In the genomic region with DNA sequence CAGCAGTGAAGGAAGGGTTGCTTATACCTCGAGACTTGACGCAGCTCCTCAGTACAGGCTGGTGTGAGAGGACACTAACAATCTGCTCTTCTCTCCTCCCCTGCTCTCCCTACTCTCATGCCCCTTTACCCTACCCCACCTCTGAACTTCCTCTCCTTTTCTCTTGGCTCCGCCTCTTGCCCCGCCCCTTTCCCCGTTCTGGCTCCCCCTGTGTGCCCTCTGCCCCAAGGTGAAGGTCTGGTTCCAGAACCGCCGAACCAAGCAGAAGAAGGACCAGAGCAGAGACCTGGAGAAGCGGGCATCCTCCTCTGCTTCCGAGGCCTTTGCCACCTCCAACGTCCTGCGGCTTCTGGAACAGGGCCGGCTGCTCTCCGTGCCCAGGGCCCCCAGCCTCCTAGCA, we compare ENCODE assay signal across 34 mouse cellular contexts. TPM values are rescaled to one million over a fixed set of nuclear protein-coding genes. Genes with fewer than 3 reads are reported as not detected.
DNase-seq lines count a peak whose midpoint lies in the region; ATAC-seq lines count a peak whose summit lies in the region.
"Had no signal": no experiment of that assay in that cellular context is flagged by ENCODE, and none has a peak within 500 bp of the region (broad histone marks: within the 10 kb centered on the region; RNA-seq: fewer than 3 reads in every experiment).

No protein-coding gene starts in this region.

- peaks cover 44% of the 10 kb centered on the region for H3K27me3 ChIP-seq in heart, embryonic 10.5 days (ENCODE audit: insufficient read depth, poor library complexity, severe bottlenecking)
- no peaks in the 10 kb centered on the region; the same call in 1 of the 2 replicates for H3K27me3 ChIP-seq in hindbrain, embryonic 14.5 days (ENCODE audit: control insufficient read depth, insufficient read depth, low read length)

- H3K4me2 ChIP-seq in hindbrain, embryonic 14.5 days (replicated peaks): no peak overlapping the region
- H3K4me2 ChIP-seq: hindbrain, embryonic 12.5 days; liver, embryonic 11.5 days; lung, embryonic 15.5 days; midbrain, embryonic 13.5 days; neural tube, embryonic 13.5 days had no signal

- H3K36me3 ChIP-seq in heart, embryonic 10.5 days: no peaks in the 10 kb centered on the region
- H3K36me3 ChIP-seq in hindbrain, embryonic 14.5 days (replicated peaks; ENCODE audit: control insufficient read depth, insufficient read depth): no peaks in the 10 kb centered on the region
- H3K36me3 ChIP-seq: hindbrain, embryonic 12.5 days; lung, embryonic 15.5 days; midbrain, embryonic 13.5 days; neural tube, embryonic 13.5 days had no signal

- no peak overlapping the region for H3K27ac ChIP-seq in heart, embryonic 10.5 days
- no peak overlapping the region for H3K27ac ChIP-seq in hindbrain, embryonic 14.5 days
- H3K27ac ChIP-seq: heart, adult 2 months; hindbrain, embryonic 12.5 days; kidney, postnatal 0 days; lung, embryonic 15.5 days; midbrain, embryonic 13.5 days; neural tube, embryonic 13.5 days had no signal

- 23% methylated on average over 13 of the region's 13 CpGs for WGBS in heart, embryonic 10.5 days
- 40% methylated on average over 13 of the region's 13 CpGs for WGBS in hindbrain, embryonic 14.5 days

- peak; percentile 42 for ATAC-seq in granulocyte monocyte progenitor cell, adult 5-6 weeks (replicated peaks; ENCODE audit: poor library complexity, severe bottlenecking)
- ATAC-seq in hindbrain, embryonic 14.5 days (ENCODE audit: low FRiP score): no peak
- ATAC-seq: forebrain, embryonic 14.5 days; intestine, embryonic 16.5 days; midbrain, embryonic 13.5 days had no signal

- H3K4me1 ChIP-seq in heart, embryonic 10.5 days: peaks cover 7% of the 10 kb centered on the region; the same call in 1 of the 2 replicates
- H3K4me1 ChIP-seq in hindbrain, embryonic 14.5 days (replicated peaks; ENCODE audit: control insufficient read depth, insufficient read depth, low read length): no peaks in the 10 kb centered on the region
- H3K4me1 ChIP-seq: hindbrain, embryonic 12.5 days; lung, embryonic 15.5 days; midbrain, embryonic 13.5 days; neural tube, embryonic 13.5 days had no signal

- H3K9me3 ChIP-seq in heart, embryonic 10.5 days: 0 out of 2 replicates have a peak, but pooled peaks cover 3% of the 10 kb centered on the region
- 0 out of 2 replicates have a peak, but pooled peaks cover 4% of the 10 kb centered on the region for H3K9me3 ChIP-seq in hindbrain, embryonic 14.5 days (ENCODE audit: control insufficient read depth, low read length)
- H3K9me3 ChIP-seq: lung, embryonic 15.5 days had no signal

- no peak overlapping the region for H3K9ac ChIP-seq in hindbrain, embryonic 14.5 days
- H3K9ac ChIP-seq: hindbrain, embryonic 12.5 days; lung, embryonic 15.5 days; midbrain, embryonic 13.5 days; neural tube, embryonic 13.5 days had no signal

- H3K4me3 ChIP-seq in heart, embryonic 10.5 days: peak overlapping the region; percentile 3; the same call in 1 of the 2 replicates
- H3K4me3 ChIP-seq in hindbrain, embryonic 14.5 days (replicated peaks; ENCODE audit: low read length): no peak overlapping the region
- H3K4me3 ChIP-seq: heart, adult 2 months; hindbrain, embryonic 12.5 days; lung, embryonic 15.5 days; midbrain, embryonic 13.5 days; neural tube, embryonic 13.5 days had no signal

- peak; percentile 69 for DNase-seq in heart, embryonic 10.5 days (ENCODE audit: low spot score)
- no peak for DNase-seq in heart, adult 18-20 months
- peak; percentile 62 for DNase-seq in thymus, postnatal 4 days
- no peak for DNase-seq in thymus, postnatal 10 days (ENCODE audit: low spot score in 2 of 2)
- no peak for DNase-seq in right cerebral cortex, adult 2 months (ENCODE audit: low spot score in 2 of 2)
- DNase-seq in heart, postnatal 36 days: no peak
- DNase-seq in hindbrain, embryonic 14.5 days (ENCODE audit: low spot score): no peak
- DNase-seq: adrenal gland, postnatal 36 days; cerebellum, adult 18-20 months; cerebellum, postnatal 10 days; gastrocnemius, postnatal 25 days; heart, adult 2 months; kidney, adult 8-10 months; kidney, postnatal 4 days; layer of hippocampus, postnatal 36 days had no signal

- intact Hi-C loops in heart, postnatal 36 days (cut with DNase I): no loop called here

RNA-seq across cellular contexts. Expression of a gene that starts 5.5 kb away (rescaled TPM):
- polyA plus RNA-seq in heart, embryonic 10.5 days (2016; fragmentation: Nextera tagmentation; extraction: Ambion mirVana): not detected in 2 replicates
- under 1 TPM in 1 of 2 experiments, not detected in 1; 0.77 TPM for total RNA-seq in heart, adult 18-20 months (2021)
- total RNA-seq in granulocyte monocyte progenitor cell, adult 5-6 weeks (2014; fragmentation: Nextera tagmentation): not detected in 2 replicates
- total RNA-seq in granulocyte monocyte progenitor cell, adult 5-6 weeks (2017): not detected in 2 replicates
- not detected for total RNA-seq in heart, postnatal 36 days (2021)
- not detected in 2 replicates for polyA plus RNA-seq in hindbrain, embryonic 14.5 days (2014; fragmentation: Nextera tagmentation; extraction: Ambion mirVana)
- total RNA-seq: adrenal gland, adult 18-20 months; adrenal gland, postnatal 36 days; gastrocnemius, postnatal 25 days; heart, adult 2 months; heart, postnatal 25 days; megakaryocyte progenitor cell, adult 5-6 weeks had no signal
- polyA plus RNA-seq: forebrain, embryonic 14.5 days; heart, embryonic 14.5 days; hindbrain, embryonic 12.5 days; intestine, embryonic 16.5 days; limb, embryonic 11.5 days; liver, embryonic 11.5 days; liver, embryonic 16.5 days; midbrain, embryonic 13.5 days; neural tube, embryonic 13.5 days; urinary bladder, adult 2 months had no signal

RNA-seq across cellular contexts. Expression of a gene that starts 25.1 kb away (rescaled TPM):
- 0.09 and 0.10 TPM in 2 replicates for polyA plus RNA-seq in heart, embryonic 10.5 days (2016; fragmentation: Nextera tagmentation; extraction: Ambion mirVana)
- not detected for total RNA-seq in heart, adult 18-20 months (2021)
- total RNA-seq in granulocyte monocyte progenitor cell, adult 5-6 weeks (2014; fragmentation: Nextera tagmentation): 0.41 TPM in 1 of 2 replicates, not detected in the other
- total RNA-seq in granulocyte monocyte progenitor cell, adult 5-6 weeks (2017): not detected in 2 replicates
- not detected for total RNA-seq in heart, postnatal 36 days (2021)
- polyA plus RNA-seq in hindbrain, embryonic 14.5 days (2014; fragmentation: Nextera tagmentation; extraction: Ambion mirVana): not detected in 2 replicates
- total RNA-seq: adrenal gland, postnatal 36 days; gastrocnemius, postnatal 25 days; heart, adult 2 months; heart, postnatal 25 days; layer of hippocampus, postnatal 36 days; left cerebral cortex, postnatal 10 days; megakaryocyte progenitor cell, adult 5-6 weeks had no signal
- polyA plus RNA-seq: brain, embryonic 14.5 days; embryonic facial prominence, embryonic 11.5 days; forebrain, embryonic 14.5 days; heart, embryonic 14.5 days; hindbrain, embryonic 12.5 days; intestine, embryonic 16.5 days; liver, embryonic 16.5 days; lung, embryonic 15.5 days; neural tube, embryonic 13.5 days; urinary bladder, adult 2 months had no signal

RNA-seq across cellular contexts. Expression of a gene that starts 26.2 kb away (rescaled TPM):
- polyA plus RNA-seq in heart, embryonic 10.5 days (2016; fragmentation: Nextera tagmentation; extraction: Ambion mirVana): not detected in 2 replicates
- total RNA-seq in heart, adult 18-20 months (2021): not detected
- not detected in 2 replicates for total RNA-seq in granulocyte monocyte progenitor cell, adult 5-6 weeks (2014; fragmentation: Nextera tagmentation)
- total RNA-seq in granulocyte monocyte progenitor cell, adult 5-6 weeks (2017): not detected in 2 replicates
- not detected for total RNA-seq in heart, postnatal 36 days (2021)
- polyA plus RNA-seq in hindbrain, embryonic 14.5 days (2014; fragmentation: Nextera tagmentation; extraction: Ambion mirVana): not detected in 2 replicates
- total RNA-seq: adrenal gland, adult 18-20 months; adrenal gland, postnatal 36 days; gastrocnemius, postnatal 25 days; heart, adult 2 months; heart, postnatal 25 days; layer of hippocampus, postnatal 36 days; left cerebral cortex, postnatal 10 days; megakaryocyte progenitor cell, adult 5-6 weeks had no signal
- polyA plus RNA-seq: forebrain, embryonic 14.5 days; heart, adult 2 months; heart, embryonic 14.5 days; hindbrain, embryonic 12.5 days; intestine, embryonic 16.5 days; kidney, postnatal 0 days; liver, embryonic 11.5 days; liver, embryonic 16.5 days; lung, embryonic 15.5 days; urinary bladder, adult 2 months had no signal

RNA-seq across cellular contexts. Expression of a gene that starts 38.3 kb away (rescaled TPM):
- polyA plus RNA-seq in heart, embryonic 10.5 days (2016; fragmentation: Nextera tagmentation; extraction: Ambion mirVana): 82.4 and 88.7 TPM in 2 replicates
- 100 to 1,000 TPM in 1 of 2 experiments, 10 to 100 TPM in 1; 82.1 to 106 TPM for total RNA-seq in heart, adult 18-20 months (2021)
- total RNA-seq in granulocyte monocyte progenitor cell, adult 5-6 weeks (2014; fragmentation: Nextera tagmentation): 60.4 and 82.5 TPM in 2 replicates
- total RNA-seq in granulocyte monocyte progenitor cell, adult 5-6 weeks (2017): 35.2 and 37.3 TPM in 2 replicates
- total RNA-seq in heart, postnatal 36 days (2021): 10 to 100 TPM; 83.1 to 86.0 TPM
- 49.2 and 58.4 TPM in 2 replicates for polyA plus RNA-seq in hindbrain, embryonic 14.5 days (2014; fragmentation: Nextera tagmentation; extraction: Ambion mirVana)

RNA-seq across cellular contexts. Expression of a gene that starts 57.5 kb away (rescaled TPM):
- polyA plus RNA-seq in heart, embryonic 10.5 days (2016; fragmentation: Nextera tagmentation; extraction: Ambion mirVana): 44.1 and 49.4 TPM in 2 replicates
- total RNA-seq in heart, adult 18-20 months (2021): 10 to 100 TPM; 21.4 to 22.7 TPM
- total RNA-seq in granulocyte monocyte progenitor cell, adult 5-6 weeks (2014; fragmentation: Nextera tagmentation): 25.7 and 25.9 TPM in 2 replicates
- total RNA-seq in granulocyte monocyte progenitor cell, adult 5-6 weeks (2017): 23.1 and 23.6 TPM in 2 replicates
- total RNA-seq in heart, postnatal 36 days (2021): 10 to 100 TPM; 19.7 to 20.6 TPM
- polyA plus RNA-seq in hindbrain, embryonic 14.5 days (2014; fragmentation: Nextera tagmentation; extraction: Ambion mirVana): 89.7 and 98.1 TPM in 2 replicates

Comparison
In these comparisons a context has a peak if more than half of its experiments do, and no peak if none do; other contexts are left out.
1. DNase-seq: peak in heart, embryonic 10.5 days (single experiment) and thymus, postnatal 4 days (single experiment); none in heart, adult 18-20 months (0 of 2), thymus, postnatal 10 days (0 of 2), right cerebral cortex, adult 2 months (0 of 2), heart, postnatal 36 days (0 of 2) and hindbrain, embryonic 14.5 days (single experiment).